In the genomic region with DNA sequence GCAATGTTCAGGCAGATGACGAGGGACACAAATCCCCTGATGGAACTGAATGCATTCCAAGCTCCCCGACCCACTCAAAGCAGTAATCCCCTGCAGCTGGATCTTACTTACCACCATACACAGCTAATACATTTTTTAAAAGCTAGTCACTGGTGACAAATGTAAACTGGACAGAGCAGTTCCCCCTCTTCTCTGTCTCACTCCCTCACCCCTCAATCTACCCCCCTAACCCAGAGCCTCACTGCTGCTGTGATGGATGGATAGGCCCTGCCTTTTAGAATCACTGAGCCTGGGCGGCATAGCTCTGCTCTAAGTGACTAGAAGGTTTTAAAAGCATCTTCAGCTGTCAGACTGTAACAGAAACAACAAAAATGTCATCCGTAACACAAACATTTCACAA, we compare ENCODE assay signal across 11 mouse cellular contexts. TPM values are rescaled to one million over a fixed set of nuclear protein-coding genes. Genes with fewer than 3 reads are reported as not detected.
DNase-seq lines count a peak whose midpoint lies in the region; ATAC-seq and TF ChIP-seq lines count a peak whose summit lies in the region.
"Had no signal": no experiment of that assay in that cellular context is flagged by ENCODE, and none has a peak within 500 bp of the region (broad histone marks: within the 10 kb centered on the region; RNA-seq: fewer than 3 reads in every experiment).

No protein-coding gene starts in this region.

- H3K27ac ChIP-seq in kidney, postnatal 0 days, result no peak overlapping the region
- H3K27ac ChIP-seq in intestine, embryonic 16.5 days (ENCODE audit: low read length), result no peak overlapping the region
- H3K27ac ChIP-seq in kidney, embryonic 14.5 days (ENCODE audit: low read depth, low read length), result no peak overlapping the region

- no peak overlapping the region for H3K4me2 ChIP-seq in kidney, postnatal 0 days (ENCODE audit: low read length)
- no peak overlapping the region for H3K4me2 ChIP-seq in intestine, embryonic 16.5 days (ENCODE audit: low read depth, low read length)
- H3K4me2 ChIP-seq in myocyte (ENCODE audit: low read depth), result peak overlapping the region; percentile 55
- no peak overlapping the region for H3K4me2 ChIP-seq in kidney, embryonic 14.5 days (replicated peaks; ENCODE audit: low read depth, low read length)
- H3K4me2 ChIP-seq: heart, embryonic 11.5 days had no signal

- H3K4me3 ChIP-seq in kidney, postnatal 0 days (replicated peaks; ENCODE audit: low read depth, low read length), result no peak overlapping the region
- H3K4me3 ChIP-seq in intestine, embryonic 16.5 days (ENCODE audit: low read length), result no peak overlapping the region
- H3K4me3 ChIP-seq in myocyte, result no peak overlapping the region
- H3K4me3 ChIP-seq in kidney, embryonic 14.5 days (ENCODE audit: low read length), result no peak overlapping the region

- peak; percentile 18 for DNase-seq in kidney, postnatal 0 days (ENCODE audit: low spot score)
- DNase-seq in kidney, adult 18-20 months, result no peak
- peak; percentile 39 for DNase-seq in embryo, embryonic 11 days
- no peak for DNase-seq in left cerebral cortex, adult 11 months (ENCODE audit: low spot score)
- DNase-seq in kidney, adult 8-10 months, result no peak
- DNase-seq: cerebellum, adult 9-11 months; thymus, postnatal 14 days had no signal

- no peak for TF ChIP-seq CTCF in kidney, postnatal 0 days (IDR thresholded peaks at IDR 0.05; ENCODE audit: low read depth)

- peaks cover 7% of the 10 kb centered on the region for H3K4me1 ChIP-seq in kidney, postnatal 0 days (replicated peaks; ENCODE audit: insufficient read depth, low read length)
- peaks cover 37% of the 10 kb centered on the region for H3K4me1 ChIP-seq in intestine, embryonic 16.5 days (ENCODE audit: control insufficient read depth, insufficient read depth, low read length)
- H3K4me1 ChIP-seq in kidney, embryonic 14.5 days (ENCODE audit: control insufficient read depth, insufficient read depth, low read length), result peaks cover 29% of the 10 kb centered on the region

- peaks cover 66% of the 10 kb centered on the region for H3K79me2 ChIP-seq in myocyte (ENCODE audit: control insufficient read depth, insufficient read depth)

- WGBS in kidney, postnatal 0 days, result 32% methylated on average over 4 of the region's 4 CpGs
- WGBS in intestine, embryonic 16.5 days, result 31% methylated on average over 4 of the region's 4 CpGs
- 28% methylated on average over 4 of the region's 4 CpGs for WGBS in kidney, embryonic 14.5 days

- ATAC-seq in kidney, postnatal 0 days (replicated peaks; ENCODE audit: low FRiP score, low read depth), result no peak
- peak; percentile 56; the same call in 1 of the 2 replicates for ATAC-seq in intestine, embryonic 16.5 days
- no peak for ATAC-seq in kidney, embryonic 14.5 days (ENCODE audit: low FRiP score, low TSS enrichment)

- H3K27me3 ChIP-seq in kidney, postnatal 0 days (ENCODE audit: insufficient read depth, low read length), result no peaks in the 10 kb centered on the region
- H3K27me3 ChIP-seq in intestine, embryonic 16.5 days (replicated peaks; ENCODE audit: control insufficient read depth, insufficient read depth, low read length), result no peaks in the 10 kb centered on the region
- H3K27me3 ChIP-seq in myocyte (ENCODE audit: control insufficient read depth, insufficient read depth, insufficient read length), result no peaks in the 10 kb centered on the region
- H3K27me3 ChIP-seq in kidney, embryonic 14.5 days (ENCODE audit: control insufficient read depth, insufficient read depth, low read length), result no peaks in the 10 kb centered on the region

- no peaks in the 10 kb centered on the region for H3K36me3 ChIP-seq in kidney, postnatal 0 days (ENCODE audit: insufficient read depth, low read length)
- H3K36me3 ChIP-seq in intestine, embryonic 16.5 days (ENCODE audit: control insufficient read depth, insufficient read depth, low read length), result no peaks in the 10 kb centered on the region
- no peaks in the 10 kb centered on the region for H3K36me3 ChIP-seq in myocyte (ENCODE audit: control insufficient read depth, insufficient read depth)
- H3K36me3 ChIP-seq in kidney, embryonic 14.5 days (ENCODE audit: control insufficient read depth, insufficient read depth, low read length), result no peaks in the 10 kb centered on the region

- no peak overlapping the region for H3K9ac ChIP-seq in kidney, postnatal 0 days (ENCODE audit: low read depth, low read length)
- H3K9ac ChIP-seq in intestine, embryonic 16.5 days (ENCODE audit: low read depth, low read length), result no peak overlapping the region
- no peak overlapping the region for H3K9ac ChIP-seq in kidney, embryonic 14.5 days (ENCODE audit: low read depth, low read length)

- no peak for TF ChIP-seq POLR2A in myocyte (IDR thresholded peaks at IDR 0.05; ENCODE audit: insufficient read length, low read depth)

- no peaks in the 10 kb centered on the region for H3K9me3 ChIP-seq in kidney, postnatal 0 days (replicated peaks; ENCODE audit: low read length)
- no peaks in the 10 kb centered on the region for H3K9me3 ChIP-seq in intestine, embryonic 16.5 days (ENCODE audit: control insufficient read depth, low read length)
- no peaks in the 10 kb centered on the region for H3K9me3 ChIP-seq in kidney, embryonic 14.5 days (ENCODE audit: control insufficient read depth, low read length)

- H3ac ChIP-seq in myocyte (ENCODE audit: control insufficient read depth, insufficient read length), result no peak overlapping the region

TF ChIP-seq in myocyte, 11 proteins besides CTCF, POLR2A, EP300 and RAD21:
- TF ChIP-seq REST (IDR thresholded peaks at IDR 0.05; ENCODE audit: insufficient read depth, insufficient read length) (no peak), MAX (IDR thresholded peaks at IDR 0.05; ENCODE audit: low read depth) (no peak), TCF12 (IDR thresholded peaks at IDR 0.05; ENCODE audit: insufficient read depth, poor library complexity, severe bottlenecking) (no peak), MYOD1 (IDR thresholded peaks at IDR 0.05; ENCODE audit: control insufficient read depth in 1 of 3, insufficient read length in 2 of 3, low read depth in 2 of 3) (peak in 1 of 3 experiments; percentile 18), MYOG (IDR thresholded peaks at IDR 0.05; ENCODE audit: control insufficient read depth in 1 of 3, insufficient read depth in 1 of 3, insufficient read length in 2 of 3, low read depth in 2 of 3) (no peak)

RNA-seq across cellular contexts. Expression of a gene that starts 40.3 kb away (rescaled TPM):
- polyA plus RNA-seq in kidney, postnatal 0 days (2015; fragmentation: Nextera tagmentation; extraction: Ambion mirVana), result 4.4 and 4.8 TPM in 2 replicates
- polyA plus RNA-seq in intestine, embryonic 16.5 days (2015; fragmentation: Nextera tagmentation; extraction: Ambion mirVana), result 8.9 and 10.4 TPM in 2 replicates
- 6.4 TPM for polyA plus RNA-seq in myocyte (2012; fragmentation: generic; extraction: Trizol)
- 12.2 and 14.0 TPM in 2 replicates for polyA plus RNA-seq in kidney, embryonic 14.5 days (2014; fragmentation: Nextera tagmentation; extraction: Ambion mirVana)

Comparison
In these comparisons a context has a peak if more than half of its experiments do, and no peak if none do; other contexts are left out.
1. DNase-seq: peak in kidney, postnatal 0 days (single experiment) and embryo, embryonic 11 days (single experiment); none in kidney, adult 18-20 months (single experiment), left cerebral cortex, adult 11 months (single experiment) and kidney, adult 8-10 months (0 of 2).